Mouse (Mus musculus): ENCODE results near the gene Gkap1.

DNA sequence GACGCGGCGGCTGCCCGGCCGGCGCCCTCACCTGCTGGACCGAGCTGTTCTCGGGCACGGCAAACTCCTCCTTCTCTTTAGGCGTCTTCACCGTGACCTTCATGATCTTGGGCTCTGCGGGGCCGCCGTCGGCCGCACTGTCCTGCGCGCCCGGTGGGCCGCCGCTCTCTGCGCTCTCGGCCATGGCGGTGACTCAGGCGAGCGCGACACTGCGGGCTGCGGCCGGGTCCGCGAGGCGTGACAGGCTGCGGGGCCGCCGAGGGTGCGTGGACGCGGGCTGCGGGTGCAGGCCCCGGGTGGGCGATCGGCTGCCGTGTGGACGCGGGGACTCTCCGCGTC lies 60.3 kb downstream of the Gkap1 start:
- no peak for TF ChIP-seq CTCF (IDR thresholded peaks at IDR 0.05; ENCODE audit: extremely low read depth, insufficient read length, insufficient replicate concordance, low read depth, low read length)
- no peak for TF ChIP-seq POLR2A (IDR thresholded peaks at IDR 0.05; ENCODE audit: low read depth, low read length)

Measured in small intestine, adult 2 months (tissue).